Comparison of ENCODE assay signal across 10 mouse cellular contexts in genomic region chr9:72889777-72890176, GRCm38 (mm10). TPM values are rescaled to one million over a fixed set of nuclear protein-coding genes. Genes with fewer than 3 reads are reported as not detected.
DNase-seq lines count a peak whose midpoint lies in the region; TF ChIP-seq lines count a peak whose summit lies in the region.
"Had no signal": no experiment of that assay in that cellular context is flagged by ENCODE, and none has a peak within 500 bp of the region (broad histone marks: within the 10 kb centered on the region; RNA-seq: fewer than 3 reads in every experiment).

No protein-coding gene starts in this region.

- no peak overlapping the region for H3K4me3 ChIP-seq in gastrocnemius, adult 2 months
- H3K4me3 ChIP-seq: midbrain, embryonic 12.5 days had no signal

- no peak overlapping the region for H3K27ac ChIP-seq in gastrocnemius, adult 2 months
- H3K27ac ChIP-seq: midbrain, embryonic 12.5 days had no signal

- intact Hi-C loops in gastrocnemius, adult 2 months (cut with DNase I), result loop anchor here (5.0 to 10.0 kb wide), 5 partner anchors 38 to 435 kb away; partner anchors contain the start of genes Ccpg1, Ccpg1os, Dyx1c1 and Gm44503
- intact Hi-C loops in gastrocnemius, postnatal 36 days (cut with DNase I), result loop anchor here (5.0 kb wide), 2 partner anchors 63 to 198 kb away; no protein-coding TSS in a partner anchor

- peak; percentile 76 for TF ChIP-seq CTCF in gastrocnemius, adult 2 months (IDR thresholded peaks at IDR 0.05)

- no peak for DNase-seq in gastrocnemius, adult 2 months
- no peak for DNase-seq in gastrocnemius, postnatal 36 days
- peak; percentile 35 for DNase-seq in lung, postnatal 36 days
- DNase-seq in lung, adult 18-20 months, result no peak
- DNase-seq in MN1 (ENCODE audit: low spot score), result peak; percentile 49
- peak; percentile 61 for DNase-seq in naive thymus-derived CD4-positive, alpha-beta T cell, adult 2 months (ENCODE audit: low read depth)
- DNase-seq in adrenal gland, postnatal 10 days, result no peak
- no peak for DNase-seq in neural tube, embryonic 10.5 days (ENCODE audit: extremely low spot score, low spot score)
- DNase-seq: gastrocnemius, postnatal 25 days had no signal

RNA-seq across cellular contexts. Expression of gene Pygo1, which starts 35.7 kb away (rescaled TPM):
- 10 to 100 TPM; 11.6 to 15.4 TPM for total RNA-seq in gastrocnemius, adult 2 months (2021)
- total RNA-seq in gastrocnemius, postnatal 36 days (2021), result 10 to 100 TPM in 1 of 2 experiments, 1 to 10 TPM in 1; 6.4 to 10.2 TPM
- total RNA-seq in adrenal gland, postnatal 10 days (2021), result 1 to 10 TPM; 3.5 to 5.0 TPM

Comparison
In these comparisons a context has a peak if more than half of its experiments do, and no peak if none do; other contexts are left out.
1. DNase-seq: peak in lung, postnatal 36 days (single experiment), MN1 (single experiment) and naive thymus-derived CD4-positive, alpha-beta T cell, adult 2 months (single experiment); none in gastrocnemius, adult 2 months (single experiment), gastrocnemius, postnatal 36 days (0 of 2), lung, adult 18-20 months (0 of 2), adrenal gland, postnatal 10 days (single experiment) and neural tube, embryonic 10.5 days (single experiment).